Mouse (Mus musculus) CH12.LX (cell line): ENCODE data around the gene Scd3. TPM values are rescaled to one million over a fixed set of nuclear protein-coding genes. Genes with fewer than 3 reads are reported as not detected.
A peak's percentile ranks its signal among the peaks of the same experiment; 100 is the strongest.

Experiments used
- DNase-seq: peaks from one replicate; pipeline ENCODE4 v3.0.0-alpha.2; 2013; ENCODE audit errors: extremely low read depth
- H3K27ac ChIP-seq: 2 replicates; pipeline ENCODE4 v1.5.1; 2012; ENCODE audit warnings: low read depth, mild to moderate bottlenecking, control low read depth, moderate library complexity; ENCODE audit not compliant: insufficient read depth
- H3K27me3 ChIP-seq: replicated peaks from 2 replicates; pipeline ENCODE3; 2012; ENCODE audit warnings: inconsistent platforms
- H3K36me3 ChIP-seq, 2 experiments: replicated peaks in 1 of 2; 2 replicates each; pipeline versions ENCODE3 to v1.6.1; 2012; ENCODE audit warnings: inconsistent platforms in 1 of 2, low read length in 1 of 2, mild to moderate bottlenecking in 1 of 2, mixed read lengths in 1 of 2, moderate library complexity in 1 of 2; ENCODE audit not compliant: control insufficient read depth in 1 of 2, insufficient read depth in 1 of 2
- H3K4me1 ChIP-seq, 2 experiments: 2 replicates each; pipeline ENCODE4 v1.6.1; 2012; ENCODE audit warnings: inconsistent platforms in 1 of 2, moderate library complexity in 1 of 2; ENCODE audit not compliant: insufficient read depth in 2 of 2, control insufficient read depth in 1 of 2
- H3K4me2 ChIP-seq: 2 replicates; pipeline ENCODE4 v1.6.1; 2012; ENCODE audit warnings: low read depth, mild to moderate bottlenecking, control low read depth; ENCODE audit not compliant: poor library complexity, insufficient read depth, severe bottlenecking
- H3K4me3 ChIP-seq, 3 experiments: fragments of 150-350 bp in 1 of 3; sonication (generic) in 1 of 3; replicated peaks in 1 of 3; 2 replicates each; pipeline versions ENCODE3 to v1.5.1; 2011 to 2012; ENCODE audit warnings: low read depth in 2 of 3, low read length in 2 of 3, mild to moderate bottlenecking in 2 of 3, moderate library complexity in 2 of 3, control low read depth in 1 of 3, improper control_type of control experiment in 1 of 3, inconsistent platforms in 1 of 3, mixed read lengths in 1 of 3; ENCODE audit not compliant: poor library complexity in 1 of 3
- H3K79me2 ChIP-seq: replicated peaks from 2 replicates; pipeline ENCODE4 v1.6.1; 2012; ENCODE audit warnings: mild to moderate bottlenecking, moderate library complexity; ENCODE audit not compliant: control insufficient read depth, poor library complexity, insufficient read depth, severe bottlenecking; ENCODE audit errors: extremely low read depth
- H3K9ac ChIP-seq: 2 replicates; pipeline ENCODE4 v1.6.1; 2012; ENCODE audit warnings: low read depth, mild to moderate bottlenecking, control low read depth, moderate library complexity; ENCODE audit not compliant: insufficient read depth
- H3K9me3 ChIP-seq: replicated peaks from 2 replicates; pipeline ENCODE3; 2012; ENCODE audit warnings: low read length, inconsistent platforms, mixed read lengths
- BHLHE40 ChIP-seq: IDR thresholded peaks from 2 replicates; pipeline ENCODE4 v1.6.1; 2011; ENCODE audit warnings: mild to moderate bottlenecking, low read depth, low read length, improper control_type of control experiment
- CHD1 ChIP-seq: IDR thresholded peaks from 2 replicates; pipeline ENCODE4 v1.6.1; 2012; ENCODE audit warnings: low read depth, low read length, improper control_type of control experiment, inconsistent platforms
- CHD2 ChIP-seq: IDR thresholded peaks from 2 replicates; pipeline ENCODE4 v1.6.1; 2011; ENCODE audit warnings: low read length, improper control_type of control experiment
- E2F4 ChIP-seq: IDR thresholded peaks from 2 replicates; pipeline ENCODE4 v1.6.1; 2011; ENCODE audit warnings: low read depth, low read length, improper control_type of control experiment; ENCODE audit not compliant: insufficient replicate concordance
- ELF1 ChIP-seq: IDR thresholded peaks from 2 replicates; pipeline ENCODE4 v1.6.1; 2014; ENCODE audit warnings: low read depth, mild to moderate bottlenecking, inconsistent platforms, low read length, improper control_type of control experiment
- EP300 ChIP-seq: IDR thresholded peaks from 2 replicates; pipeline ENCODE4 v1.6.1; 2011; ENCODE audit warnings: low read length, improper control_type of control experiment
- ETS1 ChIP-seq: conservative IDR thresholded peaks from 2 replicates; pipeline ENCODE4 v1.6.1; 2012; ENCODE audit warnings: low read depth, mild to moderate bottlenecking, inconsistent platforms, low read length, improper control_type of control experiment, moderate library complexity
- HCFC1 ChIP-seq: IDR thresholded peaks from 2 replicates; pipeline ENCODE4 v1.6.1; 2012; ENCODE audit warnings: low read depth, mild to moderate bottlenecking, inconsistent platforms, low read length, improper control_type of control experiment
- IRF4 ChIP-seq: IDR thresholded peaks from 2 replicates; pipeline ENCODE4 v1.6.1; 2014; ENCODE audit warnings: low read depth, mild to moderate bottlenecking, inconsistent platforms, low read length, improper control_type of control experiment
- KAT2A ChIP-seq: IDR thresholded peaks from 2 replicates; pipeline ENCODE4 v1.6.1; 2012; ENCODE audit warnings: low read length, improper control_type of control experiment, inconsistent platforms; ENCODE audit not compliant: insufficient replicate concordance
- MAFK ChIP-seq: IDR thresholded peaks from 2 replicates; pipeline ENCODE4 v1.6.1; 2011; ENCODE audit warnings: low read length, improper control_type of control experiment; ENCODE audit not compliant: insufficient replicate concordance
- MAZ ChIP-seq: IDR thresholded peaks from 2 replicates; pipeline ENCODE4 v1.6.1; 2012; ENCODE audit warnings: low read depth, mild to moderate bottlenecking, inconsistent platforms, low read length, improper control_type of control experiment, moderate library complexity
- MXI1 ChIP-seq: IDR thresholded peaks from 2 replicates; pipeline ENCODE4 v1.6.1; 2011; ENCODE audit warnings: mild to moderate bottlenecking, low read depth, low read length, improper control_type of control experiment
- NELFE ChIP-seq: IDR thresholded peaks from 2 replicates; pipeline ENCODE4 v1.6.1; 2011; ENCODE audit warnings: low read depth, low read length, improper control_type of control experiment
- NRF1 ChIP-seq: IDR thresholded peaks from 2 replicates; pipeline ENCODE4 v1.6.1; 2014; ENCODE audit warnings: low read depth, mild to moderate bottlenecking, inconsistent platforms, low read length, improper control_type of control experiment, moderate library complexity
- POLR2A ChIP-seq: IDR thresholded peaks from 2 replicates; pipeline ENCODE4 v1.6.1; 2011; ENCODE audit warnings: low read depth, mild to moderate bottlenecking, improper control_type of control experiment, low read length
- RCOR1 ChIP-seq: conservative IDR thresholded peaks from 2 replicates; pipeline ENCODE4 v1.6.1; 2012; ENCODE audit warnings: low read depth, mild to moderate bottlenecking, inconsistent platforms, low read length, improper control_type of control experiment
- SMC3 ChIP-seq: IDR thresholded peaks from 2 replicates; pipeline ENCODE4 v1.6.1; 2011; ENCODE audit warnings: low read depth, low read length, improper control_type of control experiment
- TBP ChIP-seq: conservative IDR thresholded peaks from 2 replicates; pipeline ENCODE4 v1.6.1; 2011; ENCODE audit warnings: low read depth, low read length, improper control_type of control experiment
- TCF12 ChIP-seq: IDR thresholded peaks from 2 replicates; pipeline ENCODE4 v1.6.1; 2014; ENCODE audit warnings: low read depth, mild to moderate bottlenecking, inconsistent platforms, low read length, improper control_type of control experiment
- UBTF ChIP-seq: IDR thresholded peaks from 2 replicates; pipeline ENCODE4 v1.6.1; 2012; ENCODE audit warnings: low read depth, mild to moderate bottlenecking, inconsistent platforms, low read length, improper control_type of control experiment, moderate library complexity
- USF1 ChIP-seq: IDR thresholded peaks from 2 replicates; pipeline ENCODE4 v1.6.1; 2014; ENCODE audit warnings: low read depth, mild to moderate bottlenecking, inconsistent platforms, low read length, improper control_type of control experiment
- USF2 ChIP-seq: conservative IDR thresholded peaks from 2 replicates; pipeline ENCODE4 v1.6.1; 2011; ENCODE audit warnings: low read depth, low read length, improper control_type of control experiment
- ZKSCAN1 ChIP-seq: IDR thresholded peaks from 2 replicates; pipeline ENCODE4 v1.6.1; 2012; ENCODE audit warnings: low read depth, inconsistent platforms, low read length, improper control_type of control experiment, borderline replicate concordance
- dilution Hi-C: fragments of 300-500 bp; cut with MboI; formaldehyde crosslinking; loops from 2 replicates; pipeline ENCODE4 v1.14.3; 2020; ENCODE audit warnings: low sequenced_read_pairs; ENCODE audit not compliant: extremely low pct_unique_long_range_greater_than_20kb, extremely low pct_ligation_motif_present
- in situ Hi-C: fragments of 300-500 bp; cut with MboI; formaldehyde crosslinking; loops from 3 replicates; pipeline ENCODE4 v1.14.3; 2019; ENCODE audit warnings: low sequenced_read_pairs, low pct_ligation_motif_present, low pct_unique_long_range_greater_than_20kb, mixed read lengths
- polyA plus RNA-seq: library from polyadenylated mRNA; unstranded; fragments of >175 nt; gene quantifications from 2 replicates; pipeline ENCODE4 v1.2.1, GENCODE M21; 2012; ENCODE audit warnings: low read depth; ENCODE audit not compliant: insufficient read length
- total RNA-seq, 2 experiments: library from RNA; depleted of rRNA; stranded (reverse); fragments of 300-350 nt in 1 of 2; fragments of >200 nt in 1 of 2; gene quantifications; 2 replicates each; pipeline ENCODE4 v1.2.3; 2012 to 2014

Gene Scd3
- total and polyA plus RNA-seq, 3 experiments, result not detected

GRCm38 (mm10) chr19:44267499-44268002 is 64.5 kb downstream of the Scd3 start (continued):
- TF ChIP-seq ELF1 (no peak; the same call in 1 of the 2 replicates), EP300 (peak; percentile 12; the same call in 1 of the 2 replicates)

- no peak for TF ChIP-seq UBTF
- no peak for TF ChIP-seq EP300
- TF ChIP-seq, all 38 proteins: peak for 0
- DNase-seq, result no peak
- peaks cover 2% of the 10 kb centered on the region for H3K9me3 ChIP-seq
- H3K27ac ChIP-seq, result no peak overlapping the region
- no peak overlapping the region for H3K4me2 ChIP-seq
- H3K36me3 ChIP-seq, result no peaks in the 10 kb centered on the region
- no peak overlapping the region for H3K4me3 ChIP-seq
- H3K4me1 ChIP-seq, result peaks cover 5 to 6% of the 10 kb centered on the region in 2 experiments
- no peaks in the 10 kb centered on the region for H3K27me3 ChIP-seq
- no peaks in the 10 kb centered on the region for H3K79me2 ChIP-seq
- H3K9ac ChIP-seq, result no peak overlapping the region
- dilution Hi-C loops, result no loop called here
- in situ Hi-C loops, result no loop called here
Measured at GRCm38 (mm10) chr19:44273711-44274110, 70.6 kb downstream of the Scd3 start.

DNA sequence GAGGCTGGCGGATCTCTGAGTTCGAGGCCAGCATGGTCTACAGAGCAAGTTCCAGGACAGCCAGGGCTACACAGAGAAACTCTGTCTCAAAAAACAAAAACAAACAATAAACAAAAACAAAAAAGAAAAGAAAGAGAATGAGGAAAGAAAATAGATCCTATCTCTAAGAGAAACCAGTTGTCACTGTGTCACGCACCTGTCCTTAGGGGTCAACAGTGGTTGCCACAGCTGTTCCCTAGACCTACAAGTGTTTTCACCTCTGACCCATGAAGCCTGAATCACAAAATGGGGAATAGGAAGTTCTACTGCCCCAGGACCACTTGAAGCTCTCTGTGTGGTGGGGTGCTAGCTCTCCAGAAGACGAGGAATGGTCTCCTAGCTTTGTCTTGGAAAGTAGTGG is 71.4 kb downstream of the Scd3 start:
- H3K27ac ChIP-seq, result no peak overlapping the region
- dilution Hi-C loops, result no loop called here
- H3K36me3 ChIP-seq, result no peaks in the 10 kb centered on the region
- in situ Hi-C loops, result no loop called here
- no peak overlapping the region for H3K9ac ChIP-seq
- H3K4me3 ChIP-seq, result no peak overlapping the region
- H3K4me2 ChIP-seq, result no peak overlapping the region
- no peaks in the 10 kb centered on the region for H3K27me3 ChIP-seq
- peaks cover 2 to 3% of the 10 kb centered on the region in 2 experiments; a peak in 2 of 4 replicates for H3K4me1 ChIP-seq
- no peaks in the 10 kb centered on the region for H3K79me2 ChIP-seq
- peaks cover 2% of the 10 kb centered on the region for H3K9me3 ChIP-seq
- DNase-seq, result no peak
- TF ChIP-seq MXI1, result no peak
- TF ChIP-seq IRF4, result no peak
- no peak for TF ChIP-seq NELFE
- TF ChIP-seq ZKSCAN1, result no peak
- no peak for TF ChIP-seq POLR2A
- no peak for TF ChIP-seq BHLHE40
- TF ChIP-seq USF2, result no peak

DNA sequence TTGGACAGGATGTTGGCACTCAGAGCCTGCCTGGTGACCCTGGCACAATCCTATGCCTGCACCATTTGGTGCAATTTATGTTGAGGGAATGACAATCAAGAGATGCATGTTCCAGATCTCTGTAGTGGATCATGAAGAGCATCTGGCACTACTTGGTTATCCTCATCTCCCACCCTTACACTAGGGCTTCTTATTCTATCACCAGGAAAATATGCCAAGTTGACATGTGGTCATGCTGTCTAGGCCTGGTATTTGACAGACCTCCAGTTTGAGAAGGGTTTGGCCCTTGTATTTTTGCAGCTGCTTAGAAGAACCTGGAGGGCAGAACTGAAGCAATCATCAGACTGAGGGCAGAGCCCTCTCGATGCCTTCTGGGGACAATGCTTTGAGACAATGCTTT is 72.3 kb downstream of the Scd3 start:
- Histone ChIP-seq H3K4me1 (peaks cover 2 to 3% of the 10 kb centered on the region in 2 experiments; a peak in 2 of 4 replicates), H3K9ac (no peak overlapping the region), H3K4me2 (no peak overlapping the region), H3K9me3 (peaks cover 2% of the 10 kb centered on the region), H3K27me3 (no peaks in the 10 kb centered on the region), H3K4me3 (no peak overlapping the region), H3K79me2 (no peaks in the 10 kb centered on the region), H3K27ac (no peak overlapping the region), H3K36me3 (no peaks in the 10 kb centered on the region)
- DNase-seq, result no peak
- dilution Hi-C loops, result no loop called here
- in situ Hi-C loops, result no loop called here
- no peak for TF ChIP-seq TBP
- TF ChIP-seq RCOR1, result no peak
- no peak for TF ChIP-seq MAZ
- TF ChIP-seq EP300, result no peak
- no peak for TF ChIP-seq ELF1
- TF ChIP-seq USF2, result no peak
- TF ChIP-seq TCF12, result no peak
- no peak for TF ChIP-seq KAT2A
- no peak for TF ChIP-seq HCFC1
- TF ChIP-seq CHD1, result no peak
- no peak for TF ChIP-seq IRF4
- no peak for TF ChIP-seq NRF1
- TF ChIP-seq CHD2, result no peak
- no peak for TF ChIP-seq E2F4
- no peak for TF ChIP-seq MAFK
- no peak for TF ChIP-seq SMC3
- no peak for TF ChIP-seq USF1
- TF ChIP-seq ETS1, result no peak
